Mouse (Mus musculus): ENCODE measurements around the gene Fcgr3.
A peak's percentile ranks its signal among the peaks of the same experiment; 100 is the strongest.
"Not testable (repeated sequence)": the region's sequence is repeated elsewhere in the genome, so short reads cannot be mapped to it uniquely, and the experiment has no call there.

Gene Fcgr3

GRCm38 (mm10) chr1:171088237-171088869 lies 23.6 kb upstream of the Fcgr3 start:
- DNase-seq (ENCODE audit: extremely low read depth, insufficient read length, low spot score) = not testable (repeated sequence)

- DNase-seq (ENCODE audit: extremely low read depth, insufficient read length, low spot score) = no peak
Observed at GRCm38 (mm10) chr1:171085718-171086117, 21.0 kb upstream of the Fcgr3 start.

- DNase-seq (ENCODE audit: extremely low read depth, insufficient read length, low spot score) = not testable (repeated sequence)
Observed at GRCm38 (mm10) chr1:171081512-171082231, 16.9 kb upstream of the Fcgr3 start.

- DNase-seq (ENCODE audit: extremely low read depth, insufficient read length, low spot score) = not testable (repeated sequence)
Observed at GRCm38 (mm10) chr1:171079825-171080224, 15.1 kb upstream of the Fcgr3 start.

- DNase-seq (ENCODE audit: extremely low read depth, insufficient read length, low spot score) = not testable (repeated sequence)
Observed at GRCm38 (mm10) chr1:171079345-171079744, 14.6 kb upstream of the Fcgr3 start.

GRCm38 (mm10) chr1:171078419-171078818 lies 13.7 kb upstream of the Fcgr3 start:
- DNase-seq (ENCODE audit: extremely low read depth, insufficient read length, low spot score) = not testable (repeated sequence)

- not testable (repeated sequence) for DNase-seq (ENCODE audit: extremely low read depth, insufficient read length, low spot score)
Observed at GRCm38 (mm10) chr1:171077955-171078354, 13.2 kb upstream of the Fcgr3 start.

- not testable (repeated sequence) for DNase-seq (ENCODE audit: extremely low read depth, insufficient read length, low spot score)
Observed at GRCm38 (mm10) chr1:171077192-171077591, 12.5 kb upstream of the Fcgr3 start.

- not testable (repeated sequence) for DNase-seq (ENCODE audit: extremely low read depth, insufficient read length, low spot score)
Observed at GRCm38 (mm10) chr1:171076176-171076575, 11.4 kb upstream of the Fcgr3 start.

GRCm38 (mm10) chr1:171074283-171074682 lies 9.5 kb upstream of the Fcgr3 start:
- peak; percentile 28 for DNase-seq (ENCODE audit: extremely low read depth, insufficient read length, low spot score)

- not testable (repeated sequence) for DNase-seq (ENCODE audit: extremely low read depth, insufficient read length, low spot score)
Observed at GRCm38 (mm10) chr1:171072217-171072616, 7.5 kb upstream of the Fcgr3 start.

GRCm38 (mm10) chr1:171071726-171072125 lies 7.0 kb upstream of the Fcgr3 start:
- not testable (repeated sequence) for DNase-seq (ENCODE audit: extremely low read depth, insufficient read length, low spot score)

GRCm38 (mm10) chr1:171070879-171071278 lies 6.1 kb upstream of the Fcgr3 start:
- DNase-seq (ENCODE audit: extremely low read depth, insufficient read length, low spot score) = not testable (repeated sequence)

- DNase-seq (ENCODE audit: extremely low read depth, insufficient read length, low spot score) = not testable (repeated sequence)
Observed at GRCm38 (mm10) chr1:171069508-171069907, 4.8 kb upstream of the Fcgr3 start.

- not testable (repeated sequence) for DNase-seq (ENCODE audit: extremely low read depth, insufficient read length, low spot score)
Observed at GRCm38 (mm10) chr1:171067928-171068327, 3.2 kb upstream of the Fcgr3 start.

- DNase-seq (ENCODE audit: extremely low read depth, insufficient read length, low spot score) = not testable (repeated sequence)
Observed at GRCm38 (mm10) chr1:171066583-171066982, 1.8 kb upstream of the Fcgr3 start.

GRCm38 (mm10) chr1:171065768-171066167 lies 1.0 kb upstream of the Fcgr3 start:
- not testable (repeated sequence) for DNase-seq (ENCODE audit: extremely low read depth, insufficient read length, low spot score)

- not testable (repeated sequence) for DNase-seq (ENCODE audit: extremely low read depth, insufficient read length, low spot score)
Observed at GRCm38 (mm10) chr1:171065243-171065587, 480 bp upstream of the Fcgr3 start.

GRCm38 (mm10) chr1:171063569-171064490 lies 905 bp downstream of the Fcgr3 start:
- DNase-seq (ENCODE audit: extremely low read depth, insufficient read length, low spot score) = not testable (repeated sequence)

GRCm38 (mm10) chr1:171061566-171061965 lies 3.2 kb downstream of the Fcgr3 start:
- no peak for DNase-seq (ENCODE audit: extremely low read depth, insufficient read length, low spot score)

GRCm38 (mm10) chr1:171060392-171060791 lies 4.3 kb downstream of the Fcgr3 start:
- DNase-seq (ENCODE audit: extremely low read depth, insufficient read length, low spot score) = no peak
